Mouse (Mus musculus) forebrain, embryonic 12.5 days (tissue): ENCODE results near the gene Clrn3. TPM values are rescaled to one million over a fixed set of nuclear protein-coding genes. Genes with fewer than 3 reads are reported as not detected.
A peak's percentile ranks its signal among the peaks of the same experiment; 100 is the strongest.

Source experiments
- ATAC-seq: fragments of 200-750 bp; cut with Nextera tagmentation; 2 replicates; pipeline ENCODE4 v1.8.0; 2017; ENCODE audit warnings: moderate TSS enrichment; ENCODE audit not compliant: low FRiP score
- H3K27ac ChIP-seq: fragments of 300-500 bp; sonication (generic); 2 replicates; pipeline ENCODE4 v1.5.1; 2016; ENCODE audit warnings: mild to moderate bottlenecking
- H3K27me3 ChIP-seq: fragments of 300-500 bp; sonication (generic); 2 replicates; pipeline ENCODE4 v1.6.1; 2016; ENCODE audit warnings: mild to moderate bottlenecking
- H3K36me3 ChIP-seq: fragments of 300-500 bp; sonication (generic); replicated peaks from 2 replicates; pipeline ENCODE4 v1.6.1; 2016; ENCODE audit warnings: mild to moderate bottlenecking
- H3K4me1 ChIP-seq: fragments of 300-500 bp; sonication (generic); 2 replicates; pipeline ENCODE4 v1.6.1; 2016
- H3K4me2 ChIP-seq: fragments of 300-500 bp; sonication (generic); 2 replicates; pipeline ENCODE4 v1.6.1; 2016; ENCODE audit warnings: mild to moderate bottlenecking, moderate library complexity
- H3K4me3 ChIP-seq: fragments of 300-500 bp; sonication (generic); replicated peaks from 2 replicates; pipeline ENCODE4 v1.5.1; 2016; ENCODE audit warnings: mild to moderate bottlenecking
- H3K9ac ChIP-seq: fragments of 300-500 bp; sonication (generic); 2 replicates; pipeline ENCODE4 v1.6.1; 2016; ENCODE audit warnings: mild to moderate bottlenecking
- H3K9me3 ChIP-seq: fragments of 300-500 bp; sonication (generic); 2 replicates; pipeline ENCODE4 v1.6.1; 2016
- WGBS: fragments of 180-500 bp; shearing (Covaris S2); methylation state at CpG from one replicate; pipeline ENCODE4 v1.1.7; 2016; 5-methylcytosine and 5-hydroxymethylcytosine counted together
- polyA plus RNA-seq: library from polyadenylated mRNA; unstranded; fragments of >200 nt; fragmentation: Nextera tagmentation; extraction: Ambion mirVana; gene quantifications from 2 replicates; pipeline ENCODE4 v1.2.1, GENCODE M21; 2016

The Clrn3 gene
- polyA plus RNA-seq, 1 experiment from 2014 or later, result not detected

- no peaks in the 10 kb centered on the region for H3K4me1 ChIP-seq
- no peaks in the 10 kb centered on the region for H3K9me3 ChIP-seq
- no peak overlapping the region for H3K4me3 ChIP-seq
- no peaks in the 10 kb centered on the region for H3K36me3 ChIP-seq
- no peak overlapping the region for H3K27ac ChIP-seq
- H3K4me2 ChIP-seq, result no peak overlapping the region
- no peak for ATAC-seq
- 67% methylated on average over 2 of the region's 2 CpGs for WGBS
- no peak overlapping the region for H3K9ac ChIP-seq
- no peaks in the 10 kb centered on the region for H3K27me3 ChIP-seq
These were observed 29.1 kb downstream of the Clrn3 start for GRCm38 (mm10) chr7:135499403-135499802.

- Histone ChIP-seq H3K4me1 (no peaks in the 10 kb centered on the region), H3K4me2 (no peak overlapping the region), H3K4me3 (no peak overlapping the region), H3K9me3 (no peaks in the 10 kb centered on the region), H3K27ac (no peak overlapping the region), H3K9ac (no peak overlapping the region), H3K27me3 (no peaks in the 10 kb centered on the region), H3K36me3 (no peaks in the 10 kb centered on the region)
- no peak for ATAC-seq
- WGBS, result 78% methylated on average over 3 of the region's 3 CpGs
These were observed 29.8 kb downstream of the Clrn3 start for GRCm38 (mm10) chr7:135498565-135499186.

GRCm38 (mm10) chr7:135495303-135495702 is 33.2 kb downstream of the Clrn3 start:
- Histone ChIP-seq H3K4me3 (no peak overlapping the region), H3K9ac (no peak overlapping the region), H3K9me3 (peaks cover 4% of the 10 kb centered on the region; the same call in 1 of the 2 replicates), H3K36me3 (no peaks in the 10 kb centered on the region), H3K27ac (no peak overlapping the region), H3K4me1 (no peaks in the 10 kb centered on the region), H3K4me2 (no peak overlapping the region), H3K27me3 (no peaks in the 10 kb centered on the region)
- ATAC-seq, result no peak
- WGBS, result 39% methylated on average over 3 of the region's 3 CpGs

- Histone ChIP-seq H3K27me3 (peaks cover 22% of the 10 kb centered on the region), H3K4me3 (no peak overlapping the region), H3K4me2 (no peak overlapping the region), H3K9ac (no peak overlapping the region), H3K9me3 (peaks cover 4% of the 10 kb centered on the region; the same call in 1 of the 2 replicates), H3K27ac (no peak overlapping the region), H3K4me1 (peaks cover 11% of the 10 kb centered on the region), H3K36me3 (no peaks in the 10 kb centered on the region)
- no peak for ATAC-seq
- 74% methylated on average over 8 of the region's 8 CpGs for WGBS
These were observed 38.0 kb downstream of the Clrn3 start for GRCm38 (mm10) chr7:135490500-135490886.

GRCm38 (mm10) chr7:135489724-135490499 is 38.5 kb downstream of the Clrn3 start:
- no peak overlapping the region for H3K9ac ChIP-seq
- no peaks in the 10 kb centered on the region for H3K36me3 ChIP-seq
- no peak overlapping the region for H3K4me2 ChIP-seq
- peaks cover 17% of the 10 kb centered on the region for H3K4me1 ChIP-seq
- 80% methylated on average over 9 of the region's 9 CpGs for WGBS
- H3K9me3 ChIP-seq, result peaks cover 4% of the 10 kb centered on the region; the same call in 1 of the 2 replicates
- no peak for ATAC-seq
- peaks cover 22% of the 10 kb centered on the region for H3K27me3 ChIP-seq
- no peak overlapping the region for H3K4me3 ChIP-seq
- H3K27ac ChIP-seq, result no peak overlapping the region

- 68% methylated on average over 6 of the region's 6 CpGs for WGBS
- no peak for ATAC-seq
These were observed 40.1 kb downstream of the Clrn3 start for GRCm38 (mm10) chr7:135488214-135488810.

GRCm38 (mm10) chr7:135487423-135487822 is 41.0 kb downstream of the Clrn3 start:
- H3K4me2 ChIP-seq, result no peak overlapping the region
- no peak overlapping the region for H3K4me3 ChIP-seq
- no peaks in the 10 kb centered on the region for H3K36me3 ChIP-seq
- no peak overlapping the region for H3K9ac ChIP-seq
- peaks cover 43% of the 10 kb centered on the region for H3K27me3 ChIP-seq
- H3K9me3 ChIP-seq, result peaks cover 4% of the 10 kb centered on the region; the same call in 1 of the 2 replicates
- peaks cover 31% of the 10 kb centered on the region for H3K4me1 ChIP-seq
- H3K27ac ChIP-seq, result no peak overlapping the region
- WGBS, result 20% methylated on average over 4 of the region's 4 CpGs
- peak; percentile 16; the same call in 1 of the 2 replicates for ATAC-seq

More at GRCm38 (mm10) chr7:135488214-135488810, 40.1 kb downstream of the Clrn3 start:
- no peak overlapping the region for H3K9ac ChIP-seq
- H3K36me3 ChIP-seq, result no peaks in the 10 kb centered on the region
- peaks cover 31% of the 10 kb centered on the region for H3K4me1 ChIP-seq
- H3K27ac ChIP-seq, result no peak overlapping the region
- no peak overlapping the region for H3K4me3 ChIP-seq
- H3K27me3 ChIP-seq, result peaks cover 38% of the 10 kb centered on the region
- peaks cover 4% of the 10 kb centered on the region; the same call in 1 of the 2 replicates for H3K9me3 ChIP-seq
- H3K4me2 ChIP-seq, result no peak overlapping the region

- no peak overlapping the region for H3K9ac ChIP-seq
- peak; percentile 4; the same call in 1 of the 2 replicates for ATAC-seq
- 45% methylated on average over 10 of the region's 10 CpGs for WGBS
- H3K4me1 ChIP-seq, result peaks cover 31% of the 10 kb centered on the region
- peaks cover 49% of the 10 kb centered on the region for H3K27me3 ChIP-seq
- peaks cover under 1% of the 10 kb centered on the region; the same call in 1 of the 2 replicates for H3K9me3 ChIP-seq
- no peaks in the 10 kb centered on the region for H3K36me3 ChIP-seq
- no peak overlapping the region for H3K4me2 ChIP-seq
- H3K27ac ChIP-seq, result 0 out of 2 replicates have a peak overlapping the region, but pooled peaks have one; percentile 67
- no peak overlapping the region for H3K4me3 ChIP-seq
These were observed 41.6 kb downstream of the Clrn3 start for GRCm38 (mm10) chr7:135486645-135487382.

GRCm38 (mm10) chr7:135485796-135486410 is 42.6 kb downstream of the Clrn3 start:
- no peak overlapping the region for H3K4me3 ChIP-seq
- H3K9me3 ChIP-seq, result no peaks in the 10 kb centered on the region
- peaks cover 31% of the 10 kb centered on the region for H3K4me1 ChIP-seq
- 0 out of 2 replicates have a peak overlapping the region, but pooled peaks have one; percentile 21 for H3K9ac ChIP-seq
- H3K27me3 ChIP-seq, result peaks cover 58% of the 10 kb centered on the region
- 9% methylated on average over 12 of the region's 12 CpGs for WGBS
- ATAC-seq, result peak; percentile 81
- H3K4me2 ChIP-seq, result peak overlapping the region; percentile 29
- peak overlapping the region; percentile 67 for H3K27ac ChIP-seq
- no peaks in the 10 kb centered on the region for H3K36me3 ChIP-seq

- Histone ChIP-seq H3K36me3 (no peaks in the 10 kb centered on the region), H3K4me2 (peak overlapping the region; percentile 29), H3K9me3 (no peaks in the 10 kb centered on the region), H3K4me3 (no peak overlapping the region), H3K27me3 (peaks cover 62% of the 10 kb centered on the region), H3K27ac (peak overlapping the region; percentile 67; the same call in 1 of the 2 replicates), H3K4me1 (peaks cover 31% of the 10 kb centered on the region), H3K9ac (0 out of 2 replicates have a peak overlapping the region, but pooled peaks have one; percentile 21)
- WGBS, result under 1% methylated on average over 10 of the region's 10 CpGs
- ATAC-seq, result peak; percentile 53
These were observed 43.2 kb downstream of the Clrn3 start for GRCm38 (mm10) chr7:135485116-135485795.

- H3K9ac ChIP-seq, result no peak overlapping the region
- H3K27me3 ChIP-seq, result peaks cover 62% of the 10 kb centered on the region
- H3K27ac ChIP-seq, result peak overlapping the region; percentile 50; the same call in 1 of the 2 replicates
- H3K9me3 ChIP-seq, result no peaks in the 10 kb centered on the region
- no peak overlapping the region for H3K4me2 ChIP-seq
- 22% methylated on average over 11 of the region's 11 CpGs for WGBS
- no peak overlapping the region for H3K4me3 ChIP-seq
- peaks cover 40% of the 10 kb centered on the region for H3K4me1 ChIP-seq
- no peak for ATAC-seq
- H3K36me3 ChIP-seq, result no peaks in the 10 kb centered on the region
These were observed 44.1 kb downstream of the Clrn3 start for GRCm38 (mm10) chr7:135484341-135484740.
